Mouse (Mus musculus): ENCODE measurements around the gene Mre11a. TPM values are rescaled to one million over a fixed set of nuclear protein-coding genes. Genes with fewer than 3 reads are reported as not detected.
A peak's percentile ranks its signal among the peaks of the same experiment; 100 is the strongest.

Mre11a gene
- polyA plus RNA-seq, 1 experiment from 2014 or later: 36.9 TPM

DNA sequence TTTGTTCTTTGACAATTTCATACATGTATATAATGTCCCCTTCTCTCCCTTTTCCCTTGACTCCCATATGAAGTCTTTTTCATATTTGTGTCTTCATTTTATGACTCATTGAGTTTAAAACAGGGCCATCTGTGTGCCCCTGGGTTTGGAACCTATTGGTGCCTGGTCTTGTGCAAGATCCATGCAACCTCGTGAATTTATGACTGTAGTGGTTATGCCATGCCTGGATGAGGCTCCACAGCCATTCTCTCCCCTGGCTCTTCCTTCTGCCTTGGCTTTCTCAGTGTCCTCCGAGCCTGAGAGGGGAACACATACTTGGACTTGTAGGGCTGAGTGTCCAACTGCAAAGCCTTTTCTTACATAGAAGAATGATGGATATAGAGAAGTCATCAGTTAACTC, 21.3 kb downstream of the Mre11a start:
- H3K27ac ChIP-seq (ENCODE audit: low read depth, low read length): no peak overlapping the region
- no peak overlapping the region for H3K9ac ChIP-seq (ENCODE audit: low read depth, low read length)
- no peaks in the 10 kb centered on the region for H3K27me3 ChIP-seq (ENCODE audit: control insufficient read depth, insufficient read depth, low read length)
- no peak for ATAC-seq (ENCODE audit: low FRiP score, low TSS enrichment)
- H3K9me3 ChIP-seq (ENCODE audit: control insufficient read depth, low read length): no peaks in the 10 kb centered on the region
- no peak overlapping the region for H3K4me2 ChIP-seq (replicated peaks; ENCODE audit: low read depth, low read length)
- H3K4me3 ChIP-seq (ENCODE audit: low read length): no peak overlapping the region
- H3K36me3 ChIP-seq (ENCODE audit: control insufficient read depth, insufficient read depth, low read length): peaks cover 68% of the 10 kb centered on the region
- 86% methylated on average over 2 of the region's 2 CpGs for WGBS
- H3K4me1 ChIP-seq (ENCODE audit: control insufficient read depth, insufficient read depth, low read length): no peaks in the 10 kb centered on the region

DNA sequence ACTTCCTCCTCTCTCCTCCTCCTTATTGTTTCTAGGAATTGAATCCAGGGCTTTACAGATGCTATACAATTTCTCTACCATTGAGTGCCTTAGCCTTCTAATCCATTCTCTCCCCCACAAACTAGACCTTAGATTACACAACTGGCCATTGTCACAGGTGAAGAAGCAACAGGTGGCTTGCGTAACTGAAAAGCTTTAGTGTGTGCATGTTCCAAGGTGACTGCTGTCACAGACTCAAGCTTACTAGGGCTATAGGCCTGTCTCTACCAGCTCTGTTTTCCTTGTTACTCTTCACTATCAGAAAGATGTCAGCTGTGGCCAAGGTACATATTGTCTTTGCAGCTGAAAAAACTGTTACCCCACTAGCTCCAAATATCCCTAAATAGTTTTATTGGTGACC, 22.3 kb downstream of the Mre11a start:
- Histone ChIP-seq H3K9ac (ENCODE audit: low read depth, low read length) (no peak overlapping the region), H3K9me3 (ENCODE audit: control insufficient read depth, low read length) (no peaks in the 10 kb centered on the region), H3K4me2 (replicated peaks; ENCODE audit: low read depth, low read length) (no peak overlapping the region), H3K4me1 (ENCODE audit: control insufficient read depth, insufficient read depth, low read length) (no peaks in the 10 kb centered on the region), H3K4me3 (ENCODE audit: low read length) (no peak overlapping the region), H3K27me3 (ENCODE audit: control insufficient read depth, insufficient read depth, low read length) (no peaks in the 10 kb centered on the region), H3K36me3 (ENCODE audit: control insufficient read depth, insufficient read depth, low read length) (peaks cover 64% of the 10 kb centered on the region), H3K27ac (ENCODE audit: low read depth, low read length) (no peak overlapping the region)
- no peak for ATAC-seq (ENCODE audit: low FRiP score, low TSS enrichment)
- 96% methylated on average over 1 of the region's 1 CpGs for WGBS

DNA sequence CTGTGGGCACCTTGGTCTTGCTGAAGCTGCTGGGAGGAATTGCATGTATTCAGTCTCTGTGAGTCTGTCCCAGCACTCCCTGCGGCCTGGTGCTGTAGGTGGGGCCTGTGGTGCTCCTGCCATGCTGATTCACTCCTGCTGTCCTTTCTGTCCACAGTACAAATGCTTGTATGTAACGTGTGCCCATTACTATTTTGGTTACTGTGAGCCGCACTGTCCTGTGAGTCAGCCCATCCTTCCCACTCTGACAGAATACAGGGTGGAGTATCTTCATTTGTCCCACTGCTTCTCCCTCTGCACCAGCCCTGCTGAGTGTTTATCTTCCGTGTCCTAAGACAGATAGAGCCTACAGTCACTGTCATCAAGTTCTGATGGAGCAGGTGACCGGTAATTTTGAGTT, 25.7 kb downstream of the Mre11a start:
- peaks cover 66% of the 10 kb centered on the region for H3K36me3 ChIP-seq (ENCODE audit: control insufficient read depth, insufficient read depth, low read length)
- WGBS: 97% methylated on average over 5 of the region's 5 CpGs
- H3K4me3 ChIP-seq (ENCODE audit: low read length): no peak overlapping the region
- H3K9me3 ChIP-seq (ENCODE audit: control insufficient read depth, low read length): no peaks in the 10 kb centered on the region
- H3K27me3 ChIP-seq (ENCODE audit: control insufficient read depth, insufficient read depth, low read length): no peaks in the 10 kb centered on the region
- no peak overlapping the region for H3K27ac ChIP-seq (ENCODE audit: low read depth, low read length)
- ATAC-seq (ENCODE audit: low FRiP score, low TSS enrichment): no peak
- no peaks in the 10 kb centered on the region for H3K4me1 ChIP-seq (ENCODE audit: control insufficient read depth, insufficient read depth, low read length)
- no peak overlapping the region for H3K9ac ChIP-seq (ENCODE audit: low read depth, low read length)
- no peak overlapping the region for H3K4me2 ChIP-seq (replicated peaks; ENCODE audit: low read depth, low read length)

DNA sequence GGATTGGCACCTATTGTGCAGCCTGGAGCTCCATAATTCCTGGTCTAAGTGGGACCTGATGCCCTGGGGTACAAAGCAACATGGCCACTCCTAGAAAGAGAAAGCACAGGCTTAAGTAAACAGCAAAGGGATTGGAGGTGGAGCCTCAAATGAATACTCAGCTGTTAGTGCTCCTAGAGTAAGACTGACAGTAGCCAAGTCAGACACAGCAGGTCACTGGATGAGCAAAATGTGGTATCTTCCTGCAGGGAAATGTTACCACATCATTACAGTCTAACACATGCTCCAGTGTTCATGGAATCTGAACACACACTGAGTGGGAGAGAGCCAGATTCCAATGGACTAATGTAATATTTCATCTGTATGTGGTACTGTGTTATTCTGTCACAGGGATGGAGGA, 36.9 kb downstream of the Mre11a start:
- ATAC-seq (ENCODE audit: low FRiP score, low TSS enrichment): no peak
- H3K4me1 ChIP-seq (ENCODE audit: control insufficient read depth, insufficient read depth, low read length): no peaks in the 10 kb centered on the region
- H3K4me2 ChIP-seq (replicated peaks; ENCODE audit: low read depth, low read length): no peak overlapping the region
- H3K36me3 ChIP-seq (ENCODE audit: control insufficient read depth, insufficient read depth, low read length): peaks cover 69% of the 10 kb centered on the region
- no peaks in the 10 kb centered on the region for H3K9me3 ChIP-seq (ENCODE audit: control insufficient read depth, low read length)
- no peak overlapping the region for H3K9ac ChIP-seq (ENCODE audit: low read depth, low read length)
- H3K27ac ChIP-seq (ENCODE audit: low read depth, low read length): no peak overlapping the region
- no peak overlapping the region for H3K4me3 ChIP-seq (ENCODE audit: low read length)
- H3K27me3 ChIP-seq (ENCODE audit: control insufficient read depth, insufficient read depth, low read length): no peaks in the 10 kb centered on the region

DNA sequence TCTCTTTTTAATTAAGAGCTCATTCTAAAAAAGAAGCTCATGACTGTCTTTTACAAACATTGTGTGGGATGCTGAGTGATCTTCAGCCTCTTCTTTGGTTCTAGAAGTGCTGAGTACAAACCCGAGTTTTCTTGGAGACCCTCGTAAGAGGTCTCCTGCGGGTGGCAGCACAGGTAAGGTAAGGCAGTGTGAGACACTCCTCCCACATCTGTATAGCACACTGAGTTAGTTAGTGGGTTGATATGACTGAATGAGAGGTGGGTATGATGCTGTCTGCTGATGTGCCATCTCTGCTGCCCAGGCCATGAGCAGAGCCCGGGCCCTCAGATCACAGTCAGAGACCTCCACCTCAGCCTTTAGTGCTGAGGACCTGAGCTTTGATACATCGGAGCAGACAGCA, 40.4 kb downstream of the Mre11a start:
- no peaks in the 10 kb centered on the region for H3K9me3 ChIP-seq (ENCODE audit: control insufficient read depth, low read length)
- H3K4me2 ChIP-seq (replicated peaks; ENCODE audit: low read depth, low read length): no peak overlapping the region
- no peaks in the 10 kb centered on the region for H3K27me3 ChIP-seq (ENCODE audit: control insufficient read depth, insufficient read depth, low read length)
- H3K36me3 ChIP-seq (ENCODE audit: control insufficient read depth, insufficient read depth, low read length): peaks cover 54% of the 10 kb centered on the region
- 89% methylated on average over 5 of the region's 5 CpGs for WGBS
- H3K4me3 ChIP-seq (ENCODE audit: low read length): no peak overlapping the region
- H3K4me1 ChIP-seq (ENCODE audit: control insufficient read depth, insufficient read depth, low read length): no peaks in the 10 kb centered on the region
- no peak overlapping the region for H3K9ac ChIP-seq (ENCODE audit: low read depth, low read length)
- no peak overlapping the region for H3K27ac ChIP-seq (ENCODE audit: low read depth, low read length)
- no peak for ATAC-seq (ENCODE audit: low FRiP score, low TSS enrichment)

DNA sequence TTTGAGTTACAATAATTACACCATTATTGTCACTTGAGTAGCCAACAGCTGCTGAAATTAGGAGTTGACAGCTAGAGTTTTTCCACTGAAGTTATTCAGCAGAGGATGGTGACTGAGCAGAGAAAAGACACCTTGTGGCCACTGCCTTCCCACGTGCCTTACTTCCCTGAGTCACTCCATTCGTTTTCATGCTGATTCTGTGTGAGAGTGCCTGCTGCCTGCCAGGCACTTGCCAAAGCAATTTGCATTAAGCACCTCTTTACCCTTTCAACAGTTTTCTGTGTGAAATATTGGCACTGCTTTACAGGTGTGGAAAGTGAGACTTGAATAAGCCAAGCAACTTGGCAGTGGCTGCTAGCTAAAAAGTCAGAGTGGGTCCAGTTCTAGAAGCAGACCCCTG, 43.4 kb downstream of the Mre11a start:
- peaks cover 54% of the 10 kb centered on the region for H3K36me3 ChIP-seq (ENCODE audit: control insufficient read depth, insufficient read depth, low read length)

DNA sequence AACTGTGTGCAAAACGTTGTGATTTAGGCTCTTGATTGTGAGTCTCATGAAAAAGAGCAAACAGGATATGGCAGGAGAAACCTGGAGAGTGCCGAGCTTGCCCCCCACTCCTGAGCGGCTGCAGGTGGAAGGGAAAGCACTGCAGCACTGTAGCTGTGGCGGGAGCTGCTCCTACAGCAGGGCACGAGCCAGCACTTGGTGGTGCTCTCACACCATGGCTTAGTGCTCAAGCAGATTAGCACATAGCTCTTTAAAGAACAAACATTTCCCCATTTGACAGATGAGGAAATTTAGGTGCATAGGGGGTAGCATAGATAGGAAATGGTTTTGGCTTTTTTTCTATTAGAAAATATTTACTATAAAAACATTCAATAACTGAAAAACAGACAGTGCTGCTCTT, 47.6 kb downstream of the Mre11a start:
- H3K36me3 ChIP-seq (ENCODE audit: control insufficient read depth, insufficient read depth, low read length): peaks cover 72% of the 10 kb centered on the region
- 84% methylated on average over 5 of the region's 5 CpGs for WGBS
- ATAC-seq (ENCODE audit: low FRiP score, low TSS enrichment): no peak
- H3K27ac ChIP-seq (ENCODE audit: low read depth, low read length): no peak overlapping the region
- no peak overlapping the region for H3K9ac ChIP-seq (ENCODE audit: low read depth, low read length)
- no peaks in the 10 kb centered on the region for H3K27me3 ChIP-seq (ENCODE audit: control insufficient read depth, insufficient read depth, low read length)
- no peaks in the 10 kb centered on the region for H3K9me3 ChIP-seq (ENCODE audit: control insufficient read depth, low read length)
- no peaks in the 10 kb centered on the region for H3K4me1 ChIP-seq (ENCODE audit: control insufficient read depth, insufficient read depth, low read length)
- no peak overlapping the region for H3K4me2 ChIP-seq (replicated peaks; ENCODE audit: low read depth, low read length)
- no peak overlapping the region for H3K4me3 ChIP-seq (ENCODE audit: low read length)

More for the DNA sequence above, 43.4 kb downstream of the Mre11a start:
- no peak overlapping the region for H3K4me2 ChIP-seq (replicated peaks; ENCODE audit: low read depth, low read length)
- H3K4me1 ChIP-seq (ENCODE audit: control insufficient read depth, insufficient read depth, low read length): no peaks in the 10 kb centered on the region
- ATAC-seq (ENCODE audit: low FRiP score, low TSS enrichment): no peak
- H3K9me3 ChIP-seq (ENCODE audit: control insufficient read depth, low read length): no peaks in the 10 kb centered on the region
- no peak overlapping the region for H3K9ac ChIP-seq (ENCODE audit: low read depth, low read length)
- H3K27me3 ChIP-seq (ENCODE audit: control insufficient read depth, insufficient read depth, low read length): no peaks in the 10 kb centered on the region
- WGBS: 66% methylated on average over 2 of the region's 2 CpGs
- no peak overlapping the region for H3K27ac ChIP-seq (ENCODE audit: low read depth, low read length)
- H3K4me3 ChIP-seq (ENCODE audit: low read length): no peak overlapping the region

DNA sequence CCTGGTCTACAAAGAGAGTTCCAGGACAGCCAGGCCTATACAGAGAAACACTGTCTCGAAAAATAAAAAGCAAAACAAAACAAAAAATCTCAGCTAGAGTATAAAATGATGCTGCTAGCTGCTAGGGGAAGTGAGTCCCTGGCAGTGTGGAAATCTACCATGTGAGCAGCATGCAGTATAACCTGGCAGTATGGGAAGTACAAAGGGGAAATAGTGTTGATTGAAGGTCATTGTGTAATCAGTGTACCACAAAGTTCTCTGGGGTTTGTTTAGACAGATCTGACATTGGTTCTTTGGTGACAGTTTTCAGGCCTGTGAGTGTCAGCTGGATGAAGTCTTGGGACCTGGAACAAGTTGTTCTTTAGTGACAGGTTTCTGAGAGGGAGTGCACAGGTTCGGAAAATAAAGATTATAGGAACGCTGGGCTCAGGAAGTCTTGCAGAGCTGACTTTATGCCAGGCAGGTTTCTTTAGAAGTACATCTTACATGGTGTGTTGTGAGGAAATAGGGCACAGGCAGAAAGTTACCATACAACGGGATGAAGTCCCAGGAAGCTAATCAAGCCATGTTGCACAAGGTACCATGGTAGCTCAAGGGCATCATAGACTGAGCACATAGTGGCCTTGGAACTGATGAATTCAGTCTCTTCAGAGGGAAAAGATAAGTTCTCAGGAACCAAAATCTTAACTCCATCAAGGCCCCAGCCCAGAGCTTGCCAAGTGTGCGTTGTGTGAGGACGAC, 51.1 kb downstream of the Mre11a start:
- Histone ChIP-seq H3K27me3 (ENCODE audit: control insufficient read depth, insufficient read depth, low read length) (no peaks in the 10 kb centered on the region), H3K4me2 (replicated peaks; ENCODE audit: low read depth, low read length) (no peak overlapping the region), H3K36me3 (ENCODE audit: control insufficient read depth, insufficient read depth, low read length) (peaks cover 54% of the 10 kb centered on the region), H3K27ac (ENCODE audit: low read depth, low read length) (no peak overlapping the region), H3K4me1 (ENCODE audit: control insufficient read depth, insufficient read depth, low read length) (no peaks in the 10 kb centered on the region), H3K9ac (ENCODE audit: low read depth, low read length) (no peak overlapping the region), H3K4me3 (ENCODE audit: low read length) (no peak overlapping the region), H3K9me3 (ENCODE audit: control insufficient read depth, low read length) (no peaks in the 10 kb centered on the region)
- no peak for ATAC-seq (ENCODE audit: low FRiP score, low TSS enrichment)
- 94% methylated on average over 6 of the region's 6 CpGs for WGBS

DNA sequence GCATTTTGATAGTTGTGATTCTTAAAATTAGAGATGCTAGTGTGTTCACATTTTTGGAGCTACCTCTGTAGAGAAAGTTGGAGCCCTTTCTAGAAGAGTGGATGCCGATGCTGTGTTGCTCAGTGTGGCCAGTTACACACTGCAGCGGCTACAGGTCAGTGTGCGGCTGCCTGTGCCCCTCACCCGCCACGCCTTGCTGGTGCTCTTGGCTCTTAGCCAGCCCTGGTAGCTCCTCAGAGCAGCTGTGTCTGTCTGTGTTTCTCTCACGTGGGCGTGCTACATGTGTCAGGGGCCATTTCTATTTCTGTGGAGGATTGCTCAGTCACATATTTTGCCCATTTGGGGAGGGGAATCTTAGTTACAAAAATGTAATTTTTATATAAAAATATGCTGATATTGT, 55.1 kb downstream of the Mre11a start:
- no peak overlapping the region for H3K27ac ChIP-seq (ENCODE audit: low read depth, low read length)
- 0 out of 2 replicates have a peak, but pooled peaks have one; percentile 49 for ATAC-seq (ENCODE audit: low FRiP score, low TSS enrichment)
- H3K27me3 ChIP-seq (ENCODE audit: control insufficient read depth, insufficient read depth, low read length): no peaks in the 10 kb centered on the region
- no peaks in the 10 kb centered on the region for H3K9me3 ChIP-seq (ENCODE audit: control insufficient read depth, low read length)
- no peak overlapping the region for H3K9ac ChIP-seq (ENCODE audit: low read depth, low read length)
- peaks cover 19% of the 10 kb centered on the region for H3K36me3 ChIP-seq (ENCODE audit: control insufficient read depth, insufficient read depth, low read length)
- H3K4me1 ChIP-seq (ENCODE audit: control insufficient read depth, insufficient read depth, low read length): no peaks in the 10 kb centered on the region
- 47% methylated on average over 7 of the region's 7 CpGs for WGBS
- H3K4me3 ChIP-seq (ENCODE audit: low read length): no peak overlapping the region
- H3K4me2 ChIP-seq (replicated peaks; ENCODE audit: low read depth, low read length): no peak overlapping the region

All from kidney, embryonic 14.5 days (tissue).